Mouse (Mus musculus): ENCODE measurements around the gene Ppif. TPM values are rescaled to one million over a fixed set of nuclear protein-coding genes. Genes with fewer than 3 reads are reported as not detected.

Ppif gene
- total RNA-seq, 2 experiments from 2014 or later: 188 to 208 TPM

GRCm38 (mm10) chr14:25736589-25736988 is 42.6 kb downstream of the Ppif start:
- peak; percentile 88 for DNase-seq

GRCm38 (mm10) chr14:25738591-25739001 is 44.6 kb downstream of the Ppif start:
- DNase-seq: peak; percentile 86

GRCm38 (mm10) chr14:25739957-25740565 is 46.1 kb downstream of the Ppif start:
- DNase-seq: no peak

- DNase-seq: no peak
Observed at GRCm38 (mm10) chr14:25741211-25741610, 47.3 kb downstream of the Ppif start.

- no peak for DNase-seq
Observed at GRCm38 (mm10) chr14:25741840-25742367, 48.0 kb downstream of the Ppif start.

GRCm38 (mm10) chr14:25742943-25743342 is 49.0 kb downstream of the Ppif start:
- DNase-seq: peak; percentile 67

- no peak for DNase-seq
Observed at GRCm38 (mm10) chr14:25745365-25746184, 51.6 kb downstream of the Ppif start.

GRCm38 (mm10) chr14:25746371-25746770 is 52.4 kb downstream of the Ppif start:
- DNase-seq: no peak

GRCm38 (mm10) chr14:25746971-25747945 is 53.3 kb downstream of the Ppif start:
- DNase-seq: no peak

GRCm38 (mm10) chr14:25747996-25748756 is 54.2 kb downstream of the Ppif start:
- DNase-seq: no peak

- no peak for DNase-seq
Observed at GRCm38 (mm10) chr14:25749143-25749909, 55.4 kb downstream of the Ppif start.

Other genes with a start within 250 kb of the Ppif start
- gene Zmiz1, start 235.0 kb upstream of the Ppif start, total RNA-seq (2021): 10 to 100 TPM; 67.0 to 78.5 TPM
- 10 to 100 TPM; 48.6 to 52.2 TPM for gene Zcchc24, start 74.9 kb downstream of the Ppif start, total RNA-seq (2021)
- 10 to 100 TPM; 69.8 to 72.3 TPM for gene Anxa11, start 148.0 kb downstream of the Ppif start, total RNA-seq (2021)
- 1 to 10 TPM; 1.0 to 3.2 TPM for gene Plac9a, start 208.9 kb downstream of the Ppif start, total RNA-seq (2021)
- gene Tmem254a, start 233.5 kb downstream of the Ppif start, total RNA-seq (2021): 1 to 10 TPM; 4.5 to 5.4 TPM
- gene Cphx1, start 244.2 kb downstream of the Ppif start, total RNA-seq (2021): not detected

Data from heart, postnatal 4 days (tissue).